Mouse (Mus musculus) limb, embryonic 14.5 days (tissue): ENCODE results near the gene Car5b. TPM values are rescaled to one million over a fixed set of nuclear protein-coding genes. Genes with fewer than 3 reads are reported as not detected.
A peak's percentile ranks its signal among the peaks of the same experiment; 100 is the strongest.

Experiments
- ATAC-seq: fragments of 200-750 bp; cut with Nextera tagmentation; 2 replicates; pipeline ENCODE4 v1.8.0; 2017; ENCODE audit warnings: low read depth, moderate number of reproducible peaks, moderate TSS enrichment; ENCODE audit not compliant: low FRiP score
- DNase-seq: peaks from one replicate; pipeline ENCODE4 v3.0.0-alpha.2; 2015; ENCODE audit warnings: low spot score
- H3K27ac ChIP-seq: fragments of 300-500 bp; sonication (generic); replicated peaks from 2 replicates; pipeline ENCODE4 v1.5.1; 2014; ENCODE audit warnings: low read depth, mild to moderate bottlenecking, low read length, moderate library complexity, mixed read lengths
- H3K27me3 ChIP-seq: fragments of 300-500 bp; sonication (generic); 2 replicates; pipeline ENCODE4 v1.6.1; 2014; ENCODE audit warnings: low read length, mixed read lengths; ENCODE audit not compliant: control insufficient read depth, insufficient read depth
- H3K36me3 ChIP-seq: fragments of 300-500 bp; sonication (generic); 2 replicates; pipeline ENCODE4 v1.6.1; 2014; ENCODE audit warnings: mild to moderate bottlenecking, low read length, moderate library complexity, mixed read lengths; ENCODE audit not compliant: control insufficient read depth, insufficient read depth
- H3K4me1 ChIP-seq: fragments of 300-500 bp; sonication (generic); 2 replicates; pipeline ENCODE4 v1.6.1; 2014; ENCODE audit warnings: antibody characterized with exemption, low read length, mixed read lengths; ENCODE audit not compliant: control insufficient read depth, insufficient read depth
- H3K4me2 ChIP-seq: fragments of 300-500 bp; sonication (generic); replicated peaks from 2 replicates; pipeline ENCODE4 v1.6.1; 2014; ENCODE audit warnings: low read depth, mild to moderate bottlenecking, low read length, moderate library complexity; ENCODE audit not compliant: severe bottlenecking
- H3K4me3 ChIP-seq: fragments of 300-500 bp; sonication (generic); replicated peaks from 2 replicates; pipeline ENCODE4 v1.5.1; 2014; ENCODE audit warnings: low read length
- H3K9ac ChIP-seq: fragments of 300-500 bp; sonication (generic); 2 replicates; pipeline ENCODE4 v1.6.1; 2014; ENCODE audit warnings: mild to moderate bottlenecking, low read depth, low read length, moderate library complexity; ENCODE audit not compliant: severe bottlenecking
- H3K9me3 ChIP-seq: fragments of 300-500 bp; sonication (generic); 2 replicates; pipeline ENCODE4 v1.6.1; 2016; ENCODE audit warnings: low read length; ENCODE audit not compliant: control insufficient read depth
- POLR2A ChIP-seq: fragments of 200-500 bp; IDR thresholded peaks from 2 replicates; pipeline ENCODE4 v1.8.0; 2012; ENCODE audit warnings: inconsistent platforms, mild to moderate bottlenecking, moderate library complexity, borderline replicate concordance; ENCODE audit not compliant: insufficient read depth, insufficient read length; ENCODE audit errors: extremely low read depth
- WGBS: fragments of 180-500 bp; shearing (Covaris S2); extraction: QIAGEN DNeasy Blood & Tissue Kit; methylation state at CpG from one replicate; pipeline ENCODE4 v1.1.7; 2014; 5-methylcytosine and 5-hydroxymethylcytosine counted together
- polyA plus RNA-seq, 2 experiments: library from polyadenylated mRNA; depleted of rRNA in 1 of 2; stranded (reverse) in 1 of 2; unstranded in 1 of 2; fragments of >200 nt; fragmentation: Nextera tagmentation in 1 of 2; extraction: Ambion mirVana in 1 of 2; gene quantifications; 2 replicates each; pipeline versions ENCODE4 v1.2.1 to v1.2.3; 2012 to 2014

Car5b gene
- polyA plus RNA-seq, 2 experiments = 0.96 to 1.2 TPM

DNA sequence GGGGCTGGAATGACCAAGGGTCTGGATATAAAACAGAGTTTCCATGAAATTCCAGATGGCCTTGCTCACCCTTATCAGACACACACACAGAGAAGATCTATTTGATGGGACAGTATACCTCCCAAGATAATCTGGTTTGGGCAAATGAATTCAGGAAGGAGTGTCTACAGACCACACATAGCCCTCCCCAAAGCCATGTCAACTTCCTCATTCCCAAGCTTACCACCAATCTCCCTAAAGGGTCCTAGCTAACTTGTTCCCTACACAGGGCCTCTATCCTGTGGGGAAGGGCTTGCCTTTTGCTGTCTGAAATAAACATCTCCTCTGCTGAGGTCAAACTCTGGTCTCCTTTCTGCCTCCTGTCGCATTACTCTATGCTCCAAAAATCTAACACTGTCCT, 46.7 kb downstream of the Car5b start:
- no peak for ATAC-seq
- WGBS = 100% methylated on average over 1 of the region's 1 CpGs
- no peaks in the 10 kb centered on the region for H3K4me1 ChIP-seq

DNA sequence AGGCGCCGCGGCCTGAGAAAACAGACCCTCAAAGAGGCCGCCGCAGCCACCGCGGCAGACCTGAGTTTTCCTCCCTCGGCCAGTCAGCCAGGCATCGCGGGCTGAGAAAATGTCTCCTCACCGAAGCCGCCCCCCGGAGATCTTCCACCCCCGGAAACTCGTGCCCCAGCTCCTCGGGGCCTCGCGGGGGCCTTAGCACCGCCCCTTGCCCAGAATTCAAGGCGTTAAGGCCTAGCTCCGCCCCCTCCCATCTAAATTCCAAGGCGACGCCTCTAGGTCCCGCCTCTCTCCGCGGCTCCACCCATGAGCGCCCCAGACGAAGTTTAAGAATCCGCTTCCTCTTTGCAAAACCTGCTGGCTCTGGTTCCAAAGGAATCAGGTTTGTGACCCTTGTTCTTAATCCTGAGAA, 69.3 kb downstream of the Car5b start, which contains the start of gene Zrsr2:
Zrsr2 (minus strand) TSS at position 195 of the 409 bp plus-strand sequence.
- TF ChIP-seq POLR2A = no peak
- Histone ChIP-seq H3K4me2 (peak within 1 kb of the TSS; percentile 47), H3K4me3 (peak within 1 kb of the TSS; percentile 61), H3K27ac (peak within 1 kb of the TSS; percentile 99), H3K27me3 (no peaks in the 10 kb centered on the region), H3K9ac (peak within 1 kb of the TSS; percentile 82), H3K9me3 (no peaks in the 10 kb centered on the region), H3K36me3 (peaks cover 16% of the 10 kb centered on the region), H3K4me1 (no peaks in the 10 kb centered on the region)
- ATAC-seq (peak; percentile 97), DNase-seq (peak; percentile 92)
- 22% methylated on average over 28 of the region's 29 CpGs for WGBS

More for the DNA sequence above, 46.7 kb downstream of the Car5b start:
- Histone ChIP-seq H3K4me2 (no peak overlapping the region), H3K9me3 (no peaks in the 10 kb centered on the region), H3K36me3 (no peaks in the 10 kb centered on the region), H3K27me3 (no peaks in the 10 kb centered on the region), H3K9ac (no peak overlapping the region), H3K4me3 (no peak overlapping the region), H3K27ac (no peak overlapping the region)
- no peak for DNase-seq
- no peak for TF ChIP-seq POLR2A

DNA sequence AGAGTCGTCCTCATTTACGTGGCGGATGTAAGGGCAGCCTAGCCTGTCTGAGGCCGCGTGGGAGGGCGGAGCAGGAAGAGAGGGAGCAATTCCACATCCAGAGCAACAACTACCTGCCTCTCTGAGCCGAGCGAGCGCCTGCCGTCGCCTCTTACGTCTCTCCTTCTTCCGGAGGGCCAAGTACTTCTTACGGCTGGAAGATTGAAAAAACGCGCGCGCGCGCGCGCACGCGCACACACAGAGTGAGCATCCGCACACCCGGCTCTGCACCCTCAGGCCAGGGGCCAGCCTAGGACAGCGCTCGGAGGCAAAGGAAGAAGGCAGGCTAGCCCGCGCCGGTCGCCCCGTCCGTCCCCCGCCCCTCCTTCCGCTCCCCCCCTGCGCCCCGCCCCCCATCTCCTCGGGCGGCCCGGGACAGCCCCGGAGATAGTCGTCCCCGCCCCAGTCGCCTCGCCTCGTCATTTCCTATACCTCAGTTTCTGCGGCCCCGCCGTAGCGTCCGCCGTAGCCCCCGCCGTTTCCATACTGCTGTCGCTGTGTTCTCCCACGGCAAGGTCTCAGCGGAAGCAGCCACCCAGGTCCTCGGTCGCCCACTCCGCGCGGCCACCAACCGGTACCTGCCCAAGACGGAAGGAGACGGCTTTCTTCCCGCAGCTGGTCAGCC, 69.9 kb downstream of the Car5b start:
- Histone ChIP-seq H3K4me1 (no peaks in the 10 kb centered on the region), H3K9me3 (no peaks in the 10 kb centered on the region), H3K9ac (peak overlapping the region; percentile 82), H3K4me3 (peak overlapping the region; percentile 61), H3K36me3 (peaks cover 20% of the 10 kb centered on the region), H3K27me3 (no peaks in the 10 kb centered on the region), H3K27ac (peak overlapping the region; percentile 99), H3K4me2 (peak overlapping the region; percentile 47)
- DNase-seq (peak; percentile 59), ATAC-seq (peak; percentile 90)
- 32% methylated on average over 45 of the region's 67 CpGs for WGBS
- no peak for TF ChIP-seq POLR2A

DNA sequence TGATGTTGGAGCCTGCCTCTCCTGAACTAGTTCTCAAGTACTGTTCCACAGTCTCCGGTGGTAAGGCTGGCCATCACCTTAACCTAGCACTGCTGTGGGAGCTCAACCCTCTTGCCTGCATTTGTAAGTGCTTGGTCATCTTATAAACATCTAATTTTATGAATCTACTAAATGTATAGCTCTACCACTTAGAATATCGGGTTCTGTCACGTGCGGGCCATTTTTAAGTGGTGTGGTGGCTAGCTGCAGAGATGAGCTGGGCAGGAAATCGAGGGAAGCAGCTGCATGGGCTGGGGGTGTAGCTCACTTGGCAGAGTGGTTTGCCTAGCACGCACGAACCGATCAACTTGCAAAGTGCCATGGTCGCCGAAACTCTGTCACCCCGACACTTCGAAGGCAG, 70.4 kb downstream of the Car5b start:
- Histone ChIP-seq H3K27me3 (no peaks in the 10 kb centered on the region), H3K9ac (peak overlapping the region; percentile 82), H3K4me2 (peak overlapping the region; percentile 47), H3K36me3 (peaks cover 22% of the 10 kb centered on the region), H3K4me1 (no peaks in the 10 kb centered on the region), H3K4me3 (peak overlapping the region; percentile 61), H3K27ac (peak overlapping the region; percentile 99), H3K9me3 (no peaks in the 10 kb centered on the region)
- WGBS = 32% methylated on average over 12 of the region's 12 CpGs
- TF ChIP-seq POLR2A = no peak
- DNase-seq (no peak), ATAC-seq (no peak)

DNA sequence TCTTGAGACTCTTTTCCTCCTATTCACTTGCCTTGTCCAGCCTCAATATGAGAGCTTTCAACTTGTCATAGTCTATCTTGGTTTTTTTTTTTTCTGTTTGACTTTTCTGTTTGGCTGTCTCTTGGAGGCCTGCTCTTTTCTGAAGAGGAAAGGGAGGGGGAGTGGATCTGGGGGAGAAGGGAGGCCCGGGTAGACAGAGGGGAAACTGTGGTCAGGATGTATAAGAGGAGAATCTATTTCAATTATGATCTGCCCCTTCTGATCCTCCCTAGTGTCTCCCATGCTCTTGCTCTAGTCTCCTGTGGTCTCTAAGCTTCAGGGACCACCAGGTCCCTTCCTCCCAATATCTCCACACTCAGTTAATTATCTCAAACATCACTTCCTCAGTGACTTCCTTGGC, 76.2 kb downstream of the Car5b start:
- H3K36me3 ChIP-seq = peaks cover 45% of the 10 kb centered on the region

More for the DNA sequence above, 76.2 kb downstream of the Car5b start:
- H3K27me3 ChIP-seq = no peaks in the 10 kb centered on the region
- WGBS = 71% methylated on average over 1 of the region's 1 CpGs
- TF ChIP-seq POLR2A = no peak
- H3K4me3 ChIP-seq = no peak overlapping the region
- no peak overlapping the region for H3K9ac ChIP-seq
- ATAC-seq (no peak), DNase-seq (no peak)
- H3K27ac ChIP-seq = no peak overlapping the region
- H3K4me2 ChIP-seq = no peak overlapping the region
- no peaks in the 10 kb centered on the region for H3K4me1 ChIP-seq
- H3K9me3 ChIP-seq = no peaks in the 10 kb centered on the region
